Mouse (Mus musculus) hindbrain, embryonic 16.5 days (tissue): ENCODE data around the gene Castor1. TPM values are rescaled to one million over a fixed set of nuclear protein-coding genes. Genes with fewer than 3 reads are reported as not detected.

ENCODE experiments used
- ATAC-seq: fragments of 200-750 bp; cut with Nextera tagmentation; 2 replicates; pipeline ENCODE4 v1.8.0; 2017; ENCODE audit warnings: moderate TSS enrichment, moderate library complexity
- H3K27ac ChIP-seq: fragments of 300-500 bp; sonication (generic); 2 replicates; pipeline ENCODE4 v1.5.1; 2014; ENCODE audit warnings: low read depth, mild to moderate bottlenecking, control low read depth, low read length, moderate library complexity
- H3K27me3 ChIP-seq: fragments of 300-500 bp; sonication (generic); replicated peaks from 2 replicates; pipeline ENCODE4 v1.6.1; 2014; ENCODE audit warnings: low read length; ENCODE audit not compliant: control insufficient read depth, insufficient read depth
- H3K36me3 ChIP-seq: fragments of 300-500 bp; sonication (generic); 2 replicates; pipeline ENCODE4 v1.6.1; 2014; ENCODE audit warnings: mild to moderate bottlenecking, low read length, moderate library complexity, mixed read lengths; ENCODE audit not compliant: control insufficient read depth, insufficient read depth
- H3K4me1 ChIP-seq: fragments of 300-500 bp; sonication (generic); 2 replicates; pipeline ENCODE4 v1.6.1; 2014; ENCODE audit warnings: low read depth, low read length; ENCODE audit not compliant: control insufficient read depth, insufficient read depth
- H3K4me2 ChIP-seq: fragments of 300-500 bp; sonication (generic); 2 replicates; pipeline ENCODE4 v1.6.1; 2014; ENCODE audit warnings: mild to moderate bottlenecking, low read length, control low read depth, moderate library complexity
- H3K4me3 ChIP-seq: fragments of 300-500 bp; sonication (generic); 2 replicates; pipeline ENCODE4 v1.5.1; 2014; ENCODE audit warnings: mild to moderate bottlenecking, low read length, control low read depth, moderate library complexity
- H3K9ac ChIP-seq: fragments of 300-500 bp; sonication (generic); 2 replicates; pipeline ENCODE4 v1.6.1; 2014; ENCODE audit warnings: low read depth, mild to moderate bottlenecking, control low read depth, low read length, moderate library complexity
- H3K9me3 ChIP-seq: fragments of 300-500 bp; sonication (generic); 2 replicates; pipeline ENCODE4 v1.6.1; 2014; ENCODE audit warnings: mild to moderate bottlenecking, low read length, moderate library complexity; ENCODE audit not compliant: control insufficient read depth
- whole genome bisulfite sequencing: fragments of 180-500 bp; shearing (Covaris S2); extraction: QIAGEN DNeasy Blood & Tissue Kit; methylation state at CpG from one replicate; pipeline ENCODE4 v1.1.7; 2014; 5-methylcytosine and 5-hydroxymethylcytosine counted together
- polyA plus RNA-seq: library from polyadenylated mRNA; unstranded; fragments of >200 nt; fragmentation: Nextera tagmentation; extraction: Ambion mirVana; gene quantifications from 2 replicates; pipeline ENCODE4 v1.2.1, GENCODE M21; 2015

Castor1 gene
- polyA plus RNA-seq, 1 experiment from 2014 or later = 7.4 TPM

DNA sequence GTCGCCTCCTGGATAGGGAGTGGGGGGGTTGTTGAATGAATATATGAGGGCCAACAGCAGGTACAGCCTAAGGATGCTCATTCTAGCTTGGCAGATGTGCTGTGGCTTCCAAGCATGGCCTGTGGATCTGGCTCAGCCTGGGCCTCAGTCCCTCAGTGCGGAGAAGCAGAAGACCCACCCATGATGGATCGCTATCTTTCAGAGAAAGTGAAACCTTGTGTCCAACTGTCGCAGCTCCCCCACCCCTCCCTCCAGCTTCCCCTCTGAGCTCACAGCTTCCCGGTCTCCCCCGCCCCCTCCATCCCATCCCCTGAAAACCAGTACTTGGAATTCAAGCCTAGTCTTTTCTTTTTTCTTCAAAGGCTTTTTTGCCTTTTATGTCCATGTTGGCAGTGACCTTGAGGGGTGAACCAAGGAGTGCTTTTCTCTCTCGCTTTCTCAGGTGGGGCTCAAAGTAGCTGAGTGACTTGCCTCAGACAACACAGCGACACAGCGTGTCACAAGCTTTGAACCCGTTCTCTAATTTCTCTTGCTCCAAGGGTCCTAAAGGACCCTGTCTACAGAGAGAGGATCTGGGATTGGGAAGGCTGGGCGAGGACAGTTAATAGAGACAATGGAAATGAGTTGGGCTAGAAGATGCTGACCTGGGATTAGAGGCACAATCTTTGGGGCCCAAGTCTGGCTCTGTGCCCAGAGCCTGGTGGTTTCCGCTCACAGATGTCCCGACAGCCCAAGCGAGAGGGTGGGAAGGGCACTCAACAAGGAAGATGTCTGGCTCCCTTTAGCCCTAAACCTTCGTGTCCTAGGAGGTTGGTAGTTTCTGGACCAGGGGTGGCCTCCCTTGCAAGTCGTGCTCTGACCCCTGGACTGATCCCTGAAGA is 17.9 kb downstream of the Castor1 start, which contains the start of gene Osm:
Gene Osm, plus strand, starts transcription at position 756 of the 881 bp plus-strand sequence.
- Histone ChIP-seq H3K4me1 (no peaks in the 10 kb centered on the region), H3K27ac (no peak within 1 kb of the TSS), H3K4me3 (no peak within 1 kb of the TSS), H3K9me3 (peaks cover 4% of the 10 kb centered on the region), H3K27me3 (no peaks in the 10 kb centered on the region), H3K4me2 (no peak within 1 kb of the TSS), H3K36me3 (no peaks in the 10 kb centered on the region), H3K9ac (no peak within 1 kb of the TSS)
- ATAC-seq = no peak
- 76% methylated on average over 16 of the region's 16 CpGs for WGBS

GRCm38 (mm10) chr11:4236546-4237067 is 18.6 kb downstream of the Castor1 start:
- Histone ChIP-seq H3K4me1 (no peaks in the 10 kb centered on the region), H3K9ac (no peak overlapping the region), H3K4me2 (no peak overlapping the region), H3K9me3 (peaks cover 4% of the 10 kb centered on the region), H3K27ac (no peak overlapping the region), H3K27me3 (no peaks in the 10 kb centered on the region), H3K36me3 (no peaks in the 10 kb centered on the region), H3K4me3 (no peak overlapping the region)
- no peak for ATAC-seq
- 92% methylated on average over 21 of the region's 21 CpGs for WGBS

DNA sequence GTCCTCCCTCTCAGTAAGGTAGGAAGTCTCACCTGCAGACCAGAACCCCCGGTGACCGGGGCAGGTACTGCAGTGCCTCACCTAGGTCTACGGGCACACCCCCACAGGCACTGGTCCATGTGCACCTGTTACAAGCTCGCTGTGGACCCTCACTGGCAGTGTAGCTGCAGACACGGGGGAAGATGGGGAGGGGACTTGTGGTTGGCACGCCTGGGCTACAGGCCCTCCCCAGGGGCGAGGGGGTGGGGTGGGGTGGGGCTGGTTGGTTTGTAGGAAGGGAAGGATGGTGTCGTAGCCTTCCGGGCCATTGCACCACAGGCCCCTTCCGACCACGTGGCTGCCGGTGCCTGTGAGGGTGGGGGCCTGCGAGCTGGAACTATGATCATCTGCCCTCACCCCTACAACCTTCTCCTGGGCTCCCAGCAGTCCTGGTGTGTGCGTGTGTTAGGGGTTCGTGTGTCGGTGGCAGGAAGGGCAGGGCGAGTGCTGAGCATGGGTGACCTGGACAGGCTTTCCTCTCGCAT is 19.4 kb downstream of the Castor1 start:
- Histone ChIP-seq H3K4me1 (no peaks in the 10 kb centered on the region), H3K9ac (no peak overlapping the region), H3K27ac (no peak overlapping the region)

GRCm38 (mm10) chr11:4238167-4238566 is 20.1 kb downstream of the Castor1 start:
- Histone ChIP-seq H3K4me1 (no peaks in the 10 kb centered on the region), H3K9ac (no peak overlapping the region), H3K36me3 (no peaks in the 10 kb centered on the region), H3K4me2 (no peak overlapping the region), H3K4me3 (no peak overlapping the region), H3K27ac (no peak overlapping the region), H3K27me3 (no peaks in the 10 kb centered on the region), H3K9me3 (peaks cover 4% of the 10 kb centered on the region)
- 95% methylated on average over 6 of the region's 6 CpGs for WGBS
- ATAC-seq = no peak

More for the DNA sequence above, 19.4 kb downstream of the Castor1 start:
- H3K27me3 ChIP-seq = no peaks in the 10 kb centered on the region
- WGBS = 82% methylated on average over 18 of the region's 18 CpGs
- no peak overlapping the region for H3K4me2 ChIP-seq
- no peak overlapping the region for H3K4me3 ChIP-seq
- ATAC-seq = no peak
- peaks cover 4% of the 10 kb centered on the region for H3K9me3 ChIP-seq
- no peaks in the 10 kb centered on the region for H3K36me3 ChIP-seq

DNA sequence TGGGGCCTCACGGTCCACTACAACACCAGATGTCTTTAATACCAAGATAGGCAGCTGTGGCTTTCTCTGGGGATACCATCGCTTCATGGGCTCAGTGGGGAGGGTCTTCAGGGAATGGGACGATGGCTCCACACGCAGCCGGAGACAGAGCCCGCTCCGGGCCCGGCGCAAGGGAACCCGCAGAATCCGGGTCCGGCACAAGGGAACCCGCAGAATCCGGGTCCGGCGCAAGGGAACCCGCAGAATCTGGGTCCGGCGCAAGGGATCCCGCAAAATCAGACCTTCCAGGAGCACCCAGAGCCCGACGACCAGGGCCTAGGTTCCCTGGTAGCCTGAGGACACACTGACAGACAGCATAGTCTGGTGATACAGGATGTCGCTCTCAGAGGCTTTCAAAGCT is 21.7 kb downstream of the Castor1 start:
- Histone ChIP-seq H3K9me3 (peaks cover 4% of the 10 kb centered on the region), H3K27ac (no peak overlapping the region), H3K4me2 (no peak overlapping the region), H3K4me1 (no peaks in the 10 kb centered on the region), H3K36me3 (no peaks in the 10 kb centered on the region), H3K4me3 (no peak overlapping the region), H3K27me3 (no peaks in the 10 kb centered on the region), H3K9ac (no peak overlapping the region)
- ATAC-seq = no peak
- WGBS = 96% methylated on average over 22 of the region's 23 CpGs

GRCm38 (mm10) chr11:4240151-4240550 is 22.1 kb downstream of the Castor1 start:
- no peak for ATAC-seq
- H3K27ac ChIP-seq = no peak overlapping the region
- peaks cover 4% of the 10 kb centered on the region for H3K9me3 ChIP-seq
- no peak overlapping the region for H3K9ac ChIP-seq
- 81% methylated on average over 7 of the region's 7 CpGs for WGBS
- no peak overlapping the region for H3K4me2 ChIP-seq
- H3K4me3 ChIP-seq = no peak overlapping the region
- no peaks in the 10 kb centered on the region for H3K4me1 ChIP-seq
- no peaks in the 10 kb centered on the region for H3K36me3 ChIP-seq
- H3K27me3 ChIP-seq = no peaks in the 10 kb centered on the region

DNA sequence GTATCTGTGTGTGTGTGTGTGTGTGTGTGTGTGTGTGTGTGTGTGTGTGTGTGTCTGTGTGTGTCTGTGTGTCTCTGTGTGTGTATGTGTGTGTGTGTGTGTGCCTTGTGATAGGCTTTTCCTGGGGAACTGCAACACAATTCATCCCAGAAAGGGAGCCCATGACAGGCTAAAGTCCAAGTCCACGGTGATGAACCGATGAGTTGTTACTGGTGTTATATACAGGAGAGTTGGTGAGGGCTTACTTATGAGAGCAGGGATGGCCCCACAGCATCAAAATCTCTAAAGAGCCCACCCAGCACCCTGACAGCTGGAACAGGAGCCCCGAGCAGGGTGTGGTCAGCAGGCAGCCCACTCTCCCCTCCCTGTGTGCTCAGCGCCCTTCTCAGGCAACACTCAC is 23.2 kb downstream of the Castor1 start:
- H3K9ac ChIP-seq = no peak overlapping the region
- 91% methylated on average over 4 of the region's 4 CpGs for WGBS
- no peak overlapping the region for H3K27ac ChIP-seq

GRCm38 (mm10) chr11:4246126-4246525 is 28.1 kb downstream of the Castor1 start:
- H3K27ac ChIP-seq = no peak overlapping the region
- ATAC-seq = no peak
- H3K4me3 ChIP-seq = no peak overlapping the region
- no peak overlapping the region for H3K9ac ChIP-seq
- no peaks in the 10 kb centered on the region for H3K4me1 ChIP-seq
- no peaks in the 10 kb centered on the region for H3K27me3 ChIP-seq
- no peaks in the 10 kb centered on the region for H3K36me3 ChIP-seq
- 75% methylated on average over 6 of the region's 6 CpGs for WGBS
- H3K4me2 ChIP-seq = no peak overlapping the region
- H3K9me3 ChIP-seq = no peaks in the 10 kb centered on the region

More for the DNA sequence above, 23.2 kb downstream of the Castor1 start:
- no peaks in the 10 kb centered on the region for H3K36me3 ChIP-seq
- no peak overlapping the region for H3K4me3 ChIP-seq
- ATAC-seq = no peak
- H3K27me3 ChIP-seq = no peaks in the 10 kb centered on the region
- H3K9me3 ChIP-seq = peaks cover 4% of the 10 kb centered on the region
- no peaks in the 10 kb centered on the region for H3K4me1 ChIP-seq
- H3K4me2 ChIP-seq = no peak overlapping the region

- H3K36me3 ChIP-seq = no peaks in the 10 kb centered on the region
- H3K4me3 ChIP-seq = no peak overlapping the region
- no peak overlapping the region for H3K27ac ChIP-seq
- ATAC-seq = no peak
- no peaks in the 10 kb centered on the region for H3K27me3 ChIP-seq
- no peak overlapping the region for H3K4me2 ChIP-seq
- H3K4me1 ChIP-seq = no peaks in the 10 kb centered on the region
- WGBS = 77% methylated on average over 4 of the region's 4 CpGs
- H3K9me3 ChIP-seq = no peaks in the 10 kb centered on the region
- H3K9ac ChIP-seq = no peak overlapping the region
Observed at GRCm38 (mm10) chr11:4246623-4247022, 28.6 kb downstream of the Castor1 start.
